ENCODE assay signal across 9 mouse cellular contexts in the genomic region with DNA sequence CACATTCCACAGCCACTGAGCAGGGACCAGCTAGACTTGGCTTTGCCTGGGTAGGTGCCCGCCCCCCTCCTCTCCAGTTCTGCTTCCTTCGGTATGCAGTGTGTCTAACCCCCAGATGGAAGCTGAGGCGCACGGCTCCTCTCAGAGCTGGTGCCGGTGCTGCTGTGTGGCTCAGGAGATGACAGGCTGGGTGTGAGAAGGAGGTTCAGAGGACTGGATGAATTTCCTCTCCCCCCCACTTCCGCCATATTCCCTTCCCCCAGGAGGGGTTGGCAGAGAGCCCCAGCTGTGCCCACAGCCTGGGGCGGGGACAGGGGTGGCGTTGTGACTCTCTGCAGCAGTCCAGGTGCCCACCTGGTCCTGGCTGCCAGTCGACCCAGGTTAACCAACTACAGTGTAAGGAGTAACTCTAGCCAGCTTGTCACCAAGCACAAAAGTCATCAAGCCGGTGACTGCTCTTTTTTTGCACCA.
A peak's percentile ranks its signal among the peaks of the same experiment; 100 is the strongest.
DNase-seq lines count a peak whose midpoint lies in the region; ATAC-seq and TF ChIP-seq lines count a peak whose summit lies in the region.
"Had no signal": no experiment of that assay in that cellular context is flagged by ENCODE, and none has a peak within 500 bp of the region (broad histone marks: within the 10 kb centered on the region; RNA-seq: fewer than 3 reads in every experiment).

No protein-coding gene starts in this region.

- no peaks in the 10 kb centered on the region for H3K4me1 ChIP-seq in kidney, adult 2 months (ENCODE audit: control insufficient read depth, insufficient read depth, low read length)
- H3K4me1 ChIP-seq in embryonic facial prominence, embryonic 10.5 days, result peaks cover 86% of the 10 kb centered on the region
- H3K4me1 ChIP-seq in neural tube, embryonic 12.5 days, result peaks cover 71% of the 10 kb centered on the region

- TF ChIP-seq POLR2A in kidney, adult 2 months (IDR thresholded peaks at IDR 0.05; ENCODE audit: low read depth, low read length), result no peak

- DNase-seq in kidney, adult 2 months, result peak; percentile 21
- no peak for DNase-seq in kidney, adult 11 months
- DNase-seq in embryonic facial prominence, embryonic 10.5 days (ENCODE audit: low spot score), result no peak
- peak; percentile 86 for DNase-seq in induced T-regulatory cell, adult 2 months (ENCODE audit: low read depth)
- no peak for DNase-seq in yolk sac, embryonic 10.5 days (ENCODE audit: low spot score)
- no peak for DNase-seq in embryo, embryonic 10.5 days (ENCODE audit: low spot score)
- no peak for DNase-seq in ovary, adult 18-20 months (ENCODE audit: low spot score)

- WGBS in kidney, adult 2 months, result 48% methylated on average over 10 of the region's 10 CpGs
- 74% methylated on average over 10 of the region's 10 CpGs for WGBS in embryonic facial prominence, embryonic 10.5 days
- 44% methylated on average over 10 of the region's 10 CpGs for WGBS in neural tube, embryonic 12.5 days

- no peaks in the 10 kb centered on the region for H3K27me3 ChIP-seq in kidney, adult 2 months (replicated peaks; ENCODE audit: control insufficient read depth, insufficient read depth, low read length)
- no peaks in the 10 kb centered on the region for H3K27me3 ChIP-seq in embryonic facial prominence, embryonic 10.5 days (replicated peaks; ENCODE audit: low read depth, poor library complexity, severe bottlenecking)
- no peaks in the 10 kb centered on the region for H3K27me3 ChIP-seq in neural tube, embryonic 12.5 days (replicated peaks)

- no peaks in the 10 kb centered on the region for H3K9me3 ChIP-seq in embryonic facial prominence, embryonic 10.5 days
- H3K9me3 ChIP-seq in neural tube, embryonic 12.5 days, result no peaks in the 10 kb centered on the region

- no peaks in the 10 kb centered on the region for H3K36me3 ChIP-seq in kidney, adult 2 months (ENCODE audit: control insufficient read depth, insufficient read depth, low read length)
- H3K36me3 ChIP-seq in embryonic facial prominence, embryonic 10.5 days (replicated peaks), result peaks cover 17% of the 10 kb centered on the region
- H3K36me3 ChIP-seq in neural tube, embryonic 12.5 days, result no peaks in the 10 kb centered on the region

- H3K4me2 ChIP-seq in neural tube, embryonic 12.5 days (replicated peaks), result peak overlapping the region; percentile 48

- H3K9ac ChIP-seq in neural tube, embryonic 12.5 days, result peak overlapping the region; percentile 29; the same call in 1 of the 2 replicates

- no peak overlapping the region for H3K4me3 ChIP-seq in kidney, adult 2 months (ENCODE audit: insufficient read depth, low read depth, low read length)
- H3K4me3 ChIP-seq in embryonic facial prominence, embryonic 10.5 days, result no peak overlapping the region
- H3K4me3 ChIP-seq in neural tube, embryonic 12.5 days, result no peak overlapping the region

- peak; percentile 74 for ATAC-seq in neural tube, embryonic 12.5 days (ENCODE audit: low FRiP score, low read depth)

- H3K27ac ChIP-seq in kidney, adult 2 months (ENCODE audit: insufficient read depth, low read depth, low read length), result no peak overlapping the region
- H3K27ac ChIP-seq in embryonic facial prominence, embryonic 10.5 days (replicated peaks), result peak overlapping the region; percentile 40
- H3K27ac ChIP-seq in neural tube, embryonic 12.5 days, result peak overlapping the region; percentile 57; the same call in 1 of the 2 replicates
- H3K27ac ChIP-seq: macrophage had no signal

- no peak for TF ChIP-seq CTCF in kidney, adult 2 months (conservative IDR thresholded peaks at IDR 0.05; ENCODE audit: insufficient read depth, insufficient read length, low read depth, low read length)

Comparison
In these comparisons a context has a peak if more than half of its experiments do, and no peak if none do; other contexts are left out.
1. DNase-seq: peak in kidney, adult 2 months (single experiment) and induced T-regulatory cell, adult 2 months (single experiment); none in kidney, adult 11 months (single experiment), embryonic facial prominence, embryonic 10.5 days (single experiment), yolk sac, embryonic 10.5 days (single experiment), embryo, embryonic 10.5 days (single experiment) and ovary, adult 18-20 months (single experiment).